Mouse (Mus musculus): ENCODE measurements around the gene Ttc29.

Ttc29 gene

DNA sequence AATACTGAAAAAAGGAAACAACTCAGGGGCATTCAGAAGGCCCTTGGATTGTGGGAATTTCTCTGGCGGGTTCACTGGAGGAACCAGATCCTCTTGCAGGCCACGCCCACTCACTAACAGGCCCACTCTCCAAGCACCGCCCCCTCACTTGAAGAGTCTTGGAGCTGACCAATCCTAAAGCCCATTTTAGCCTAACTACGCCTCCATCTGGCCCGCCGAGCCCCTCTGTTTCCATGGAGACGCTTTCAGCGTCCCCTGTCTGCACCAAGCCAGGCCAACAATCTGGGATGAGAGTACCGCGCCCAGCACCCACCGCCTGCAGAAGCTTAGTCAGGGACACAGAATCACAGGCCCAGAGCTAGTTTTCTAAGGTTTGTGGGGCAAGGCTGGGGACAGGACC, at the start of gene Ttc29:
TSS of gene Ttc29 (plus strand) at position 224 of the 400 bp plus-strand sequence.
- peak; percentile 25 to 53 for DNase-seq

DNA sequence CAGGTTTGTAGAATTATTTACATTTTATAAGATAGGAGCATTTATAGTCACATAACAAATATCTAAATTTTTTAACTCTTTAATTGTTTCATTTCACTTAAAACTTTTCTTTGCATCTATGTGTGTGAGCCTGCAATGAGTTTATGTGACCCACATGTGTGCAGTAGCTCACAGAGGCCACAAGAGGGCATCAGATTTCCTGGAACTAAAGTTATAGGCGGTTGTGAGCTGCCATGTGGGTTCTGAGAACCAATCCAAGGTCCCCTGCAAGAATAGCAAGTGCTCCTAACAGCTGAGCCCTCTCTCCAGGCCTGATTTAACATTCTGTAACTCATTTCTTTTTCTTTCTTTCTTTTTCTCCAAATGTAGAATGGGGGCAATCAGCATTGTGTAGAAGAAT, 41.7 kb upstream of the Ttc29 start:
- DNase-seq: no peak

DNA sequence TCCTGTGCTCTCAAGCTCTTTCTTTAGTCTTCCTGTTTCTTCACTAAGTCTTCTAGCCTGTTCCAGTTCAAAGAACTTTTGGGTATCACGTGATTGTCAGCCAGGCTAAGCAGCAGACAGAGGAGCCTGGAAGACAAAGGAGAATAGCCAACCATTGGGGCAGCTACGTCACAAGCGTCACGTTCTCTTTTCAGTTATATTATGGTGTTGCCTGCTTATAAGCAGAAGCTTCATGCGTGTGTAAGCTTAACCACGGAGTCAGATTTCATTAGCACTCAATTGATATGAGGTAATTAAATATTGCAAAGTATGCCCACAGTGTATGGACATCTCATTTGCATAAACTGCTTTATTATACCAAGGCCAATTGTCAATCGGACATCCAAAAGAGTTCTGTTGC, 30.4 kb upstream of the Ttc29 start:
- DNase-seq: no peak

DNA sequence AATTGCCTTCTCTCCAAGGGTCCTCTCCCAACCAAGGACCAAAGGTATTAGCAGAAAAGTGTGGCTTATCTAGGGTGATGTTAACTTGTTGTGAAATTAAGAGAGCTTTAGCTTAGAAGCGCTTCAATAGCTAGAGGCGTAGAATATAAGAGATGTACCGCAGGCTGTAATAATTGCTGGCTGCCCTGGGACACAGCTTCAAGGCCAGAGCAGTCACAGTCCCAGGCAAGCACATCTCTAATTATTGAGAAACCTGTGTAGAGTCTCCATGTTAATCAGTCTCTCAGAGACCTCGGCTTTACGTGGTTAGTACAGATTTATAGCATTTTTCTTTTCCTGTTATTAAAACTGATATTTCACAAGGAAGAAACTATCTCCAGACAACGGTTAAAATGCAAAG, 29.7 kb upstream of the Ttc29 start:
- no peak for DNase-seq

DNA sequence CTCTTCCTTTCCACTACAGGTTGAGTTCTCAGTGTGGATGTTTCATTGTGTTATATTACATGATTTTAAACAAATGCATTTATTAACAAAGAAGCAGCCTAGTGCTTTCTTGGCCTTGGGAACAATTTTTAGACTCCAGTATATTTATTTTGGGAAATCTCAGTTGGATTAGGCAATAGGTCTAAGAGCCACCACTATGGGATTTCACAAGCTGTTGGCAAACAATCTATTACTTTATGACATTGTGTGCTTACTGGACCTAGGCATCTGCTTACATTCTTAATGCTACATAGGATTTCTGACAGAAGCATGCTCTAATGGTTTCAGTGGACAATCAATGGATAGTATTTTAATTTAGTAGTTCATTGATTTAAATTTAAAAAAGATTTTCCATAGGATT, 26.0 kb upstream of the Ttc29 start:
- no peak for DNase-seq

DNA sequence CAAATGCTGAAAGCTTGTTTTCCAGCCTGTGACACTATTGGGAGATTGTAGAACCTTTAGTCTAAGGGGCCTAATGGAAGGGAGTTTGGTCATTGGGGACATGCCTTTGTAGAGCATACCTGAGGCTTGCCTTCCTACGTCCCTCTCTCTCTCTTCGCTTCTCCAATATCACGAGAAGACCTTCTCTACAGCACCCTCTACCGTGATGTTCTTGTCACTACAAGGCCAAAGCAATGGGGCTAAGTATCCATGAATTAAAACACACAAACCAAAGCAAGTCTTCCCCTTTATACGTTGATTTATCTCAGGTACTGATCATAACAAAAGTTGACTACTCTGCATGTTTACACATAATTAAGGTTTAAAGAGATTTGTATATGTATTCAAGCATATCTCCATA, 8.9 kb upstream of the Ttc29 start:
- DNase-seq: peak; percentile 11 to 20

DNA sequence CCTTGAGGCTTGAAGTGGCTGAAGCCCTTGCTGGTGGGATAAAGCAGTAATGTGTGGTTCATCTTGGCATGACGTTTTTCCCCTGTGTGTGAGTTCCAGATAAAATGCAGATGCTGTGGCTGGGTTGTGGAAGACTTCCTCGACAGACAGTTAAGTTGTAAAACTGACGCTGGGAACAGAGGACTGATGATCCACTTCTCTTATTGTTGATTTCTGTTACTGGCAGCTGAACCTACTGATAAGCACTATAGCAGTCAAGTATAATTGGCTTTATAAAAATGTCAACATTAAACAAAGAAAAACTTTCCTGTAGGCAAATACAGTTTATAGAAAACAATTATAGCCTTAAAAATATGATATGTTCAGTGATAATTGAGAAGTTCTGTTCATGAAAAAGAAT, 2.7 kb upstream of the Ttc29 start:
- no peak for DNase-seq

DNA sequence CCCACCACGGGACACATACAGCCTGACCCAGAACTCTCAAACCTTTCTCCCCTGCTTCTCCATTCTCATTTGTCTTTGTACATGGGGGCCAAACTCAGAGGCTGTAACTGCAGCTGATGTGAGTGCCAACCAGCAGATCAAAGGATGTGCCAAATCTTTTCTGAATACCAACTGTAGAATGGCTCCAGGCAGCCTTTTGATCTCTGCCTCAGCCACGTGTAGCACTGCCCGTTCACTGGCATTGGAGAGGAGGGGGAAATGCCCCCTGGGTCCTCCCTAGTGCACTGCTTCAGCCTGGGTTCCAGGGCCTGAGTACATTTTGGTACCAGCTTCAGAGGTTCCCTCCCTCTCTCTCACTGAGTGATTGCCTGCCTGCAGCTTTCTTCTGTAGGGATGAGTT, 1.5 kb downstream of the Ttc29 start:
- no peak for DNase-seq

DNA sequence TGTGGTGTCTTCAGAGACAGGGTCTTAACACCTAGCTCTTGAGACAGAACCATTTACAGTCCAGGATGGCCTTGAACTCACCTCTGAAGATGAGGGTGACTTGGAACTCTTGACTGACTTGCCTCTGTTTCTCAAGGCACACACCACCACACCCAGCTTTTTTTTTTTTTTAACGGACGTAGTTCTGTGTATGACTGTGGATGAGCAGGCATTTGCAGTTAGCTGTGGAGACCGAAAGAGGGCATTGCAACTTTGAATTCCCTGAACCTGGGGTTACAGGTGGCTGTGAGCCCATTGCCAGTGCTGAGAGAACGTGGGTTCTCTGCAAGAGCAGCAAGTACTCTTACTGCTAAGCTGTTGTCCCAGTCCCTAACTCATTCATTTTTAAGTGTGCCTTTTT, 13.0 kb downstream of the Ttc29 start:
- no peak for DNase-seq

DNA sequence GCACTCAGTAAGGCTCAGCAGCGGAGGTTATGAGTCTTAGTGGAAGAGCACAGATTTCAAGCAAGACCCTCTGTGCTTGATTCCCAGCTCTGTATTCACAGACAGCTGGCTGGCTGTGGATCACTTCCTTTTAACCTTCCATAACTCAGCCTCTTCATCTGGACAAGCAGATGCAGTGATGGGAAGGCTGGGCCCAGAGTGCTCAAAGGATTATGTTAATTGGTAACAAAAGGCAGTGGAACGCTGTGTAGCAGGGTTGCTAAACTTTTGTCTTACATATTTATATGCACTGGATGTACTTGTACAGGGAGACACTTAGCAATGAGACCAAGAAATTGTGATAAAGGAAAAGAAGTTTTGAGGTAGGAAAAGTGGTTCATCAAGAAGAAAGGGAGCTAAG, 17.6 kb downstream of the Ttc29 start:
- no peak for DNase-seq

DNA sequence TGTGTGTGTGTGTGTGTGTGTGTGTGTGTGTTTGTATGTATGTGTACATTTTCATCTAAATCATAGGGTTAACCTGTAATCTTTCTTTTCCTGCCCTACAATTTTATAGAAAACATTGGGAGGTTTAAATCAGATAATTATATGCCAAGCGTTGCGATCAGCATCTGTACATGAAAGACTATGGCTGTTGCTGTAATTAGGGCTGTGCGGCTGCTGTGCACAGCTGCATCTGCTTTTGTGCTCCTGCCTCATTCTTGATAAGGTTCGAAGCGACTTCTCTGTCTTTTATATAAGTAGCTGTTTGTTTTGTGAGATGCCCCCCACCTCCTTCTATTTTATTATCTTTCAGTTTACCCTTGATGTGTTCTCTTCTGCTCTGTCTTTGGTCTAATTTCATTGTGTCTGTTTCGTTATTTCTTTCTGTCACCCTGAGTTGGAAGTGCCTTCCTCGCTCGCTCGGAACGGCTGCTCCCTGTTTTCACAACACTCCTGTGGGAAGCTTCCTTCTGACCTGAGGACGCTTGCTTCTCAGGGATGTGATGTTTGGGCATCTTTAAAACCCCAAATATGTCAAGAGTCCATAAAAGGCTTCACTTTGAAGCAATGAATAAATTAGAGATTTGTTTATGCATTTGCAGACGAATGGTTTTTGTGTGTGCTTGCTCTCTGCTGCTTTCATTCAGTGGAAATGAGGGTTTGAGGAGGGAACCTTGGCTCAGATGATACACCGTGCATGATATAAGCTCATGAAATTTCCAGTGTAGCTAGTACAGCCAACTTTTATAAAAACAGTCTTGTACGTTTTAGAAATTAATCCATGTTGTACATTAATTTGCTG, 20.0 kb downstream of the Ttc29 start:
- peak in 1 of 2 experiments; percentile 14 for DNase-seq

DNA sequence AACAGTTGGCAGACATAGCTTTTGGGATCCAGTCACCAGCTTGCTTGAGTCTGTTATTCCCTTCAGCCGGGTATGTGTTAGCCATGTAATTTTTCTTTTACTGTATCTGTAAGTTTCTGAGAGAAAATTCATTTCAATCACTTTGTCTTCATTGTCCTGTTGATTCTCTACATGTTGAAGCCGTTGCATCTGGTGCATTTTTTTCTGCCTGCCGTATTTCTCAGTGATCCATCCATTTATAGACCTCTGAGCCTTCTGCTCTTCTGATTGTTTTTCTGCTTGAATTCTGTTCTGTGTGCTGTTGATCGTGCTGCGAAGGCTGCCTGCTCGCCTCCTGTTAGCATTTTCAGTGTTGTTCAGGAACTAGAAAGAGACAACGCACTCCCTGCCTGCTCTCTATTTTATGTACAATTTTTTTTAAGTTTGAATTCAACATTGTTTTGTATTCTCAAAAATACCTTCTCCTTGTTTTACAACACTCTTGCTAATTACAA, 20.7 kb downstream of the Ttc29 start:
- peak; percentile 38 to 39 for DNase-seq

DNA sequence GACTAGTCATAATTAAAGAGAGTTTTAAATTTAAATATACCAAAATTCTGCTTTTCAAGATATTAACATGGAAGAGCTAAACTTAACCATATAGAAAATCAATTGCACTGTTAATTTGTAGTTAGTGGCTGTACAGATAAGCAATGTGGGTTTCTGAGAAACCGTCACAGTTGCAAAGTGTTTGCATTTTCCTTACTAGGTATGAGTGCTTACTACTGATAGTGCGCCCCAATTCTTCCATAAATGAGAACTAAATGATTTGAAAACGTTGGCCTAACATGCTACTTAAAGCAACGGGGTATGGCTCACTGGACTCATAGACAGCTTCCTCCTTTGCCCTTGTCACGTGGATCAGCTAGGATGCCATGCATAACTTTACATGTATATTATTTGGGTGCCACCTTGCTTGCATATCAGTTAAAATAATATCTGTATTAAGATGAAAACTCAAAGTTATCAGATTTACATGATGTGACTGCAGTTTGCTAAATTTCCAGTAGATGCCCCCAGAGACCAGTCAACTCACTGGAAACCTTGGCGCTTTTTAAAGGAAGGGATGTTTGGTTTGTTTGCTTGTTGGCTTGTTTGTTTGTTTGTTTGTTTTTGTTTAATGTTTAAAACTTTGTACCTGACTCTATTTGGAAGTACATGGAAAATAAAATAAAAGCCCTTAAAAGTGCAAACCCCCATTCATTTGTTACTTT, 25.0 kb downstream of the Ttc29 start:
- peak; percentile 62 to 71 for DNase-seq

DNA sequence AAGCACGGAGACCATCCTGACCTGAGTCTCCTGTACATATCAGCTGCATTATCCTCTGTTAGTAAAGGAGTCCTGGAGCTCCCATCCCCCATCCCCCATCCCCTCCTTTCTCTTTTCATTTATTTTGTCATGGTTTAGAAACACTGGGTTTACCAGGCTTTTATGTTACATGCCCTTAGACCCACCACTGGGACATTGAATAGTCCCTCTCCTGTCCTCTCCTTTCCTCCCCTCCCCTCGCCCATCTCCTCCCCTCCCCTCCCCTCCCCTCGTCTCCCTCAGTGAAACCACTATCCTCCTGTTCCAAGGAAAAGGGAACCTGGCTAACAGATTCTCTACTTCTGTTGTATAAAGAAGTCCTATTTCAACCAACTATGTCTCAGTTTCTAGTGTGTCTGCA, 38.0 kb downstream of the Ttc29 start:
- no peak for DNase-seq

DNA sequence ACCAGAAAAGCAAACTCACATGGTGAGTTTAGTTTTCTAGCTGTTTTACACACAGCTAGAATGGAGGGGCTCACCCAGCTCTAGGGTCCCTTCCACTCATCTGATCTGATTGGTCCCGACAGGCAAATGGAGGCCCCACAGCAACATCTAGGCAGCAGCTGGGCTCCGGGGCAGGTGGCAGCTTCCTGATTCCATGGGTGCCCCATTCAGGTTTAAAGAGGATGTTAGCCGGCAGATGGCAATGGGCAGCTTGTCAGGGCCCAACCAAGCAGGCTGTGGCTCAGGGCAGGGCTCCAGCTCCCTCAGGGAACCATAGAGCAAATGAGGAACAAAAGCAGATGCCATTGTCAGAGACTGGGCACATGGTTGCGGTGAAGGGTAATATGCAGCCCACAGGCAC, 41.3 kb downstream of the Ttc29 start:
- DNase-seq: peak; percentile 81 to 88

DNA sequence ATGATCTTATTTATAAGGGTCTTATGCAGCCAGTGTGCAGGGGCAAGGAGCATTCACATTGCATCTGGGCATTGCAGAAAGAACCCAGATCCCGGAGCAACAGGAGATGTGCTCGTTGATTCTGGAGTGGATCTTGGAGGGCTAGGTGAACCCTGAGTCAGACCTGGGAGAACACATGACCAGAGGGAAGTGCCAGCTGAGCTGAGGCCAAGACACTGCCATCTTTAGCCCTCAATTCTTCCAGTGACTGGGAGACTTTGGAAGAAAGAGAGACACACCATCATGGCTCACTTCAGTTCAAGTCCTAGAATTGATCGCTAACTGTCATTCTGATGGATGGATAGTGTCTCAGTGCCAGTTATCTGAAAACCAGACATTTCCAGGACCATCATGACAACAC, 41.9 kb downstream of the Ttc29 start:
- peak; percentile 23 to 38 for DNase-seq

DNA sequence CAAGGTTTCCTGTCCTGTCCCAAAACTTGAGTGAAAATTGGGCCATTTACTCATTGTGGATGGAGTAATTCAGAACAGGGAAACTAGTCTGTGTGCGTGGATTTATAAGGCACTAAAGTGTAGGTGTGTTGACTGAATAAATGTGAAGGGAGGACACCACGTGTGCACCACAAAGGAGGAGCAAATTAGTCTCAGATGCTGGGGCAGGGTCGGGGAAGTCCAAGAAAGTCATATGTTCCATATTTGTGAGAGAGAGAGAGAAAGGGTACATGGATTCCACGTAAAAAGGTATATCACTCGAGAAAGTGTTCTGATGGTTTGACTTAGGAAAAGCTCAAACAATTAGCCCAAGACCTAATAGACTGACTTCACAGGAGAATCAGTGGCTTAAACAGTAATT, 52.4 kb downstream of the Ttc29 start:
- DNase-seq: no peak

DNA sequence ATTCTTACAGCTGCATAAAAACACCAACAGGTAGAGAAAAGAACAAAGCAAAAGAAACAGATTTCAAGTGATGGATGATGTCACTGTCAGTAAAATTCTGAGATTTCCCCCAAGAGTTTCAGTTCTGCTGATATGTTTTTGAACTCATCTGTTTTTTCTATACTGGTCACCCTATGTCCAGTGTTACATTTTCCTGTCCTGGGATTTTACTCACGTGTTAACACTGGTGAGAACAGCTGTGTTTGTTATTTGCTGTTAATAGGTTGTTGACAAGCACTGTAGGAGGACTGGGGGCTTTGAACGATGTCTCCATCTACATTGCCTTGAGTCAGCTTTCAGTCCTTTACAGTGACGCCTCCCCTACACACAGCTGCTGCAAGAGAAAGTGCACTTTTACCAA, 53.1 kb downstream of the Ttc29 start:
- no peak for DNase-seq

DNA sequence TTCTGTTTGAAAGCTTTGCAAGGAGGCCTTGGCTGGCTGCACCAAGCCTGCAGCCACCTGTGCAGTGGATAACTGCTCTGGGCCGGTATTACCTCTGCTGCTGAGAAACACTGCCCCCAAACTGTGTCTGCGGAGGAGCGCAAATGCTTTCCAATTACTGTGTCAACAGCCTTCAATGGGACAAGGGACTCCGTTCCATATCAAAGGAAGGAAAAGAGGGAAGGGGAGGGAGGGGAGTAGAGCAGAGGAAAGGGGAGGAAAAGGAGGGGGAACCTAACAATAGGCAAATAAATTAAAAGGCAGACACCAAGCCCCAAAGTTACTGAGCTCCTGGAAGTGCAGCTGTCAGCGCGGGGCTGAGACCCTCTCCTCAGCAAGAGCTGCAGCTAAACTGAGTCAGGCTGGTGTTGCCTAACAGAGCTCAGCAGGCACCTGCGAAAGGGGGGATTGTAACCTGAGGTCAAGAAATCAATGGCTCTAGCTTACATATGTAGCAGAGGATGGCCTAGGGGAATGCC, 54.9 kb downstream of the Ttc29 start:
- no peak for DNase-seq

DNA sequence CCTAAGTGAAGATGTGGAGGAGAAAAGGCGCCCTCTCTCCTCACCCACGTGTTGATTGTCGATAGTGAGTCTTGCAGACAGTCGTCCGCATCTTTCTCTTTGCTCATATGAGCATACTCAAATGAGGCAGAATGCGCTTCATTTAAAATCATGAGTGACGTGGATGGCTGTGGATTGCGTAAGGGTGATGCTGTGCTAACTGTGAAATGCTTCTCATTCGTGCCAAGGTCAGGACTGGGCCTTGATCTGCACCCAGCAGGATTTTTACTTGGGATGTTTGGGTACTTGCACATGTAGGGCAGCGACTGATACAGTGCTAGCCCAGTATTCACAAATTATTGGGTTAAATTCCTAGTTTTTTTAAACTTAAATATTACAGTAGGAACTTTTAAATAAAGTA, 56.2 kb downstream of the Ttc29 start:
- no peak for DNase-seq

DNA sequence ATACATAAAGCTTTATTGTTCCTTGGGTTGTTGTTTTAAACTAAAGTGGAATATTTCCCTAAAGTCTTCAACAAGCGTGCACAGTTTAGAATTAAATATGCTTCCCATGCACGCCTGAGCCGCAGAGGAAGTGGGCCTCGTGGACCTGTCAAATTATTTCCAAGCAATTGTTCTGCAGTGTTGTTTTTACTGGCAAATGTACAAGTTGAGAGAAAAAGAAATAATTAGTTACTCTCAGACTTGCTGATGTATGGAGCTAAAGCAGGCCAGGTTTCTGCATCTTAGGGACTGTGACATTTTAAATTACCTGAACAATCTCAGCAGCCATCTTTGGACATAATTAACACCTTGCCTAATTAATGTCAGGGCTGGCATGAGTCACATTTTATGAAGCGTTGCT, 58.3 kb downstream of the Ttc29 start:
- no peak for DNase-seq

DNA sequence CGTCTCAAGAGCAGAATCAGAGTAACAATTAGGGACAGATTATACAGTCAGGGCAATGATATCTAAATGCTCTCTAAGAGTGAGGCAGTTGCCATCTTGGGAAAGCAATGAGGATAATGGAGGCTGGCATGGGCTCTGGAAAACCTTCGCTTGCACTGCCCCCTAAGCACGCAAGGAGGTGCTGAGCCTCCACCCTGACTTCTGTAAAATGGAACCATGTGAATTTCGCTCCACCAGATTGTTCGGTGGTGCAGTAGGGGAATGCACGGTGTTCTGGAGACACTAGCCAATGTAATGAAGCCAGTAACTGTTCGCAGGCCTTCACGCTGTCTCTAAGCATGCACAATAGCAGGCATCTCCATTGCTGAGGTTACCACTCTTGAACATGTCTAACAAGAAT, 63.0 kb downstream of the Ttc29 start:
- DNase-seq: no peak

DNA sequence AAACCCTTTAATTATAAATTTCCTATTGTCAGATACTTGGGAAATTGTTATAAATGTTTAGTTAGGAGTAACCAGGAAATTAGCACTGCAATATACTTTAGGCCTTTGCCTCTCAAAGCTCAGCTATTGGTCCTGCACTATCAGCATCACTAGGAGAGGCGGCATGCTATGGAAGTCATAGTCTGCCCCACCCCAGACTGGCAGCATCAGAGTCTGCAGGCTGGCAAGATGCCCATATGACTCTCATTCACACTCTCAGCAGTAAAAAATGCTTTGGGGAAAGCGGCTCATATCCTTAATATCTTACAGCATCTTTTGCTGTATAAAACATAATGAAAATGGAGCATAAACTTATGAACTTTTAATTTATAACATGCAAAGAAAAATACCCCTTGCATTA, 64.3 kb downstream of the Ttc29 start:
- DNase-seq: peak; percentile 20 to 23

DNA sequence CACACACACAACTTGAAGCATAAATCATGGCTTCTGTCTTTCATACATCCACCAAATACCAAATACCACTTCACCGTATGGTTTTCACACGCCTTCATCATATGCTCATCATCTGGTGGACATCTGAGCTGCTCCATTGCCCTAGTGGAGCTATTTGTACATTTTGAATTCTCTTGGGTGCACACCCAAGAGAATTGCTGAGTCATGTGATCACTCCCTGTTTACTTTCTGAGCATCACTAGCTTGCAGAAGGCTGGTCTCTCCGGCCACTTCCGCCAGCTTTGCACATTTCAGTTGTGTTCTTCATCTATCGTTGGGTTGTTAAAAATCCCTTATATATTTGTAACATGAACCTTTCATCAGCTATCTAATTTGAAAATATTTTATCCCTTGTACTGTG, 65.5 kb downstream of the Ttc29 start:
- no peak for DNase-seq
